Mouse (Mus musculus) layer of hippocampus, adult 18-20 months (tissue): ENCODE measurements around the gene Ece1. TPM values are rescaled to one million over a fixed set of nuclear protein-coding genes. Genes with fewer than 3 reads are reported as not detected.

ENCODE experiments used
- DNase-seq, 2 experiments: peaks; one replicate each; pipeline ENCODE4 v3.0.0; 2022; ENCODE audit warnings: low spot score in 2 of 2
- total RNA-seq, 2 experiments: library from RNA; stranded (reverse); gene quantifications; 2 replicates each; pipeline ENCODE4 v1.2.3; 2021

Ece1 gene
- total RNA-seq, 2 experiments from 2014 or later: 48.8 to 53.8 TPM

DNA sequence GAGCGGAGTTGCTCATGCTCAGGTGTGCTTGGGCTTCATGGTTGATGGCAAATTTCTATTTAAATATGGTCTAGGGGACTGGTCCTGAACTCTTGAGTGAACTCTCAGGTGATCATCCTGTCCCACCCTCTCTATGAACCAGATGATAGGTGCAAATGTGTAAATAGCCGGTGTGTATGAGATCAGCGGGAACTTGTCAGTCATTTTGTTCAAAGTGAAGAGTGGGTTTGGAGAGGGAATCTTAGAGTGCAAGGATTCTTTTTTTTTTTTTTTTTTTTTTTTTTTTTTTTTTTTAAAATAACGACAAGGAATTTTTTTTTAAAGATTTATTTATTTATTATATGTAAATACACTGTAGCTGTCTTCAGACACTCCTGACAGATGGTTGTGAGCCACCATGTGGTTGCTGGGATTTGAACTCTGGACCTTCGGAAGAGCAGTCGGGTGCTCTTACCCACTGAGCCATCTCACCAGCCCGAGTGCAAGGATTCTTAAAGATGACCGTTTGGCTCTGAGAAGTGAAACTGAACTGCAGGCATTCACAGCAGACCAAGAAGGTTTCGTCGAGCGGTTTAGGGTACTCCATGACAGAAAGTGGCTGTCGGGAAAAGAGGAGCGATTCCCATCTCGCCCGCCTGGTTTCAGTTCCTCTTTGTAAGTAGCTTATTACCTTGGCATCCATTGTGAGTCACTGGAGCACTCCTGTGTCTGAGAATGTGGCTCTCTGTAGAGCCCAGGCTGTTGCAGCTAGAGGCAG is 151.9 kb downstream of the Ece1 start:
- DNase-seq: no peak

Other genes starting within 250 kb of the Ece1 start
- gene Rap1gap, start 197.5 kb upstream of the Ece1 start, total RNA-seq: 100 to 1,000 TPM; 259 to 271 TPM
- gene Alpl, start 65.9 kb upstream of the Ece1 start, total RNA-seq: 1 to 10 TPM; 7.0 to 7.2 TPM
- gene Eif4g3, start 130.8 kb downstream of the Ece1 start, total RNA-seq: 100 to 1,000 TPM; 141 to 142 TPM